Mouse (Mus musculus) intestine, embryonic 15.5 days (tissue): ENCODE data around the gene Ubr4. TPM values are rescaled to one million over a fixed set of nuclear protein-coding genes. Genes with fewer than 3 reads are reported as not detected.

Experiments used
- ATAC-seq: fragments of 200-750 bp; cut with Nextera tagmentation; 2 replicates; pipeline ENCODE4 v1.8.0; 2017; ENCODE audit warnings: moderate TSS enrichment, moderate library complexity
- H3K27ac ChIP-seq: fragments of 300-500 bp; sonication (generic); 2 replicates; pipeline ENCODE4 v1.5.1; 2015; ENCODE audit warnings: mild to moderate bottlenecking, inconsistent platforms
- H3K27me3 ChIP-seq: fragments of 300-500 bp; sonication (generic); replicated peaks from 2 replicates; pipeline ENCODE4 v1.6.1; 2015; ENCODE audit warnings: inconsistent platforms
- H3K36me3 ChIP-seq: fragments of 300-500 bp; sonication (generic); 2 replicates; pipeline ENCODE4 v1.6.1; 2015; ENCODE audit warnings: inconsistent platforms
- H3K4me1 ChIP-seq: fragments of 300-500 bp; sonication (generic); replicated peaks from 2 replicates; pipeline ENCODE4 v1.6.1; 2015; ENCODE audit warnings: inconsistent platforms
- H3K4me2 ChIP-seq: fragments of 300-500 bp; sonication (generic); replicated peaks from 2 replicates; pipeline ENCODE4 v1.6.1; 2015; ENCODE audit warnings: mild to moderate bottlenecking, inconsistent platforms
- H3K4me3 ChIP-seq: fragments of 300-500 bp; sonication (generic); replicated peaks from 2 replicates; pipeline ENCODE4 v1.5.1; 2015; ENCODE audit warnings: inconsistent platforms
- H3K9ac ChIP-seq: fragments of 300-500 bp; sonication (generic); 2 replicates; pipeline ENCODE4 v1.6.1; 2015; ENCODE audit warnings: inconsistent platforms
- H3K9me3 ChIP-seq: fragments of 300-500 bp; sonication (generic); 2 replicates; pipeline ENCODE4 v1.6.1; 2016; ENCODE audit warnings: inconsistent platforms
- WGBS: fragments of 180-500 bp; shearing (Covaris S2); methylation state at CpG from one replicate; pipeline ENCODE4 v1.1.7; 2015; 5-methylcytosine and 5-hydroxymethylcytosine counted together
- polyA plus RNA-seq: library from polyadenylated mRNA; unstranded; fragments of >200 nt; fragmentation: Nextera tagmentation; extraction: Ambion mirVana; gene quantifications from 2 replicates; pipeline ENCODE4 v1.2.1, GENCODE M21; 2015

Gene Ubr4
- polyA plus RNA-seq, 1 experiment from 2014 or later = 52.7 TPM

DNA sequence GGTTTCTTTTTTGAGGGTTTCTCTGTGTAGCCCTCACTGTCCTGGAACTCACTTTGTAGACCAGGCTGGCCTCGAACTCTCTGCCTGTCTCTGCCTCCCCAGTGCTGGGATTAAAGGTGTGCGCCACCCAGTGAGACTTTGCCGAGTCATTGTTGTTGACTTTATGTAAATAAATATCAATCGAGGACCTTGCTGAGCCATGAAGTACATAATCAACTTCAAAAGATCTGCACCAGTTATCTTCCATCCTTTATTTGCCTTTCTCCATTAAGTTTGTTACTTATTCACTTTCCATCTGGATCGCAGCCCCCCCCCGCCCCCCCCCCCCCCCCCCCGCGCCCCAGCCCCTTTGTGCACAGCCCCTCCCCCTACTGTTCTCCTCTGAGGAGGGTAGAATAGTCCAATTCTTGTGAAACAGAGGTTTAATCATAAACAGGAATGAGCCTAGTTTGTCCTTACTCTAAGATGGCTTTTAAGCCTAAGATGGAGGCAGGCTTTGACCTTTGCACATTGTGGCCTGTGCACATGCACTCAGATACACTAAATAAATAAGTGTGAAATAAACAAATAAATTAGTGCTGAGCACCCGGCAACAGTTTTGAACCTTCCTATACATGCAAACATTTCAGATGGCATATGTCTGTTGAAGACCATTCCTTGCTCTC is 17.6 kb upstream of the Ubr4 start:
- no peaks in the 10 kb centered on the region for H3K9me3 ChIP-seq
- no peak overlapping the region for H3K9ac ChIP-seq
- ATAC-seq = peak; percentile 20; the same call in 1 of the 2 replicates
- H3K36me3 ChIP-seq = no peaks in the 10 kb centered on the region
- WGBS = 45% methylated on average over 7 of the region's 9 CpGs
- H3K4me3 ChIP-seq = no peak overlapping the region
- H3K4me1 ChIP-seq = 0 out of 2 replicates have a peak, but pooled peaks cover 7% of the 10 kb centered on the region
- H3K27ac ChIP-seq = no peak overlapping the region
- peaks cover 5% of the 10 kb centered on the region for H3K27me3 ChIP-seq
- no peak overlapping the region for H3K4me2 ChIP-seq

DNA sequence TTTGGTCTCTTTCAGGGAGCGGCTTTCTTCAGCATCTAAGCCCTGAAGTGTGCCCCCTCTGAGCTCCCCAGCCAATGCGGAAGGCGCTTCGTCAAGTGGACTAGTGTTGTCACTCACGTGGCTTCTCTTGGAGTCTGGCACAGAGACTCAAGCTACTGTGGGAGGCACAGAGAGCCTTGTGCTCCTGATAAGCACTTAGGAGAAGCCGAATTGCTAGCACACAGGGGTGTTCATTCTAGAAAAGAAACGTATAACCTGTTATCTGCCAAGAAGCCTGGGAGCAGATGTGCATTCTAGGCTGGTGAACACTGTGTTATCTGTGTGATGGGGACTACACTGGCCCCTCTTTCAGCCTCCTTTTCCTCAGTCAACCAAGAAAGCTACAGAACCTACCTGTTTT is 16.9 kb upstream of the Ubr4 start:
- no peaks in the 10 kb centered on the region for H3K36me3 ChIP-seq
- 0 out of 2 replicates have a peak, but pooled peaks cover 7% of the 10 kb centered on the region for H3K4me1 ChIP-seq
- 48% methylated on average over 7 of the region's 7 CpGs for WGBS
- peak; percentile 49 for ATAC-seq
- H3K9ac ChIP-seq = no peak overlapping the region
- H3K4me3 ChIP-seq = no peak overlapping the region
- H3K4me2 ChIP-seq = no peak overlapping the region
- peaks cover 5% of the 10 kb centered on the region for H3K27me3 ChIP-seq
- no peaks in the 10 kb centered on the region for H3K9me3 ChIP-seq
- no peak overlapping the region for H3K27ac ChIP-seq

DNA sequence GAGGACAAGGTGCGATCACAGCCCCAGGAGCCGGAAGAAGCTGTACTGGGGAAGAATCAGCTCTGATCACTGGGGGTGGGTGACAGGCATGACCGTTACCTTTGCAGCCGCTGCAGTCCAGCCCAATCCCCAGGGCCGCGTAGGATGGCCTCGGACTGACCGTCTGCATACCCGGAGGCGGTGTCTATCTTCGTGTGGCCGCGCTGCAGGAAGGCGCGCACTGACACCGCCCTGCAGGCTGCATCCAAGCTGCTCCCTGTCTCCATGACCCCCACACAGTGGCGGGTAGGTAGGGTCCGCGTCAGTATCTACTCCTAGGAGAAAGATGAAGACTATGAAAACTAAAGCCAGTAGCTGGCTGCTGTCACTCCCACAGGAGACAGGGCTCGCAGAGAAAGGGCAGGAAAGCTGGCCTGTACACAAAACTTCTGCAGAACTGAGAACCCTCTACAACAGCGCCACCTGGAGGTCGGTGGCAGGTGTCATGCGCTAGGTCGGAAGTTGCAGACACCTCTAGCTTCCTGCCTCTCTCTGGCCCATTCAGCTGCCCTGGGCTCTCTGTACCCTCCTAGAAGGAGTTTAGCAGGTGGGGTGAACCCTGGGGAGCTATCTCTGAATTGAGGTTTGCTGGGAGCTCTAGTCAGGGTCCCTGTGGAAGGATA is 15.5 kb upstream of the Ubr4 start:
- ATAC-seq = peak; percentile 71
- peak overlapping the region; percentile 28 for H3K4me3 ChIP-seq
- no peak overlapping the region for H3K27ac ChIP-seq
- peak overlapping the region; percentile 63 for H3K4me2 ChIP-seq
- no peaks in the 10 kb centered on the region for H3K9me3 ChIP-seq
- 19% methylated on average over 24 of the region's 24 CpGs for WGBS
- H3K27me3 ChIP-seq = peaks cover 5% of the 10 kb centered on the region
- H3K9ac ChIP-seq = peak overlapping the region; percentile 44
- 0 out of 2 replicates have a peak, but pooled peaks cover 7% of the 10 kb centered on the region for H3K4me1 ChIP-seq
- no peaks in the 10 kb centered on the region for H3K36me3 ChIP-seq

DNA sequence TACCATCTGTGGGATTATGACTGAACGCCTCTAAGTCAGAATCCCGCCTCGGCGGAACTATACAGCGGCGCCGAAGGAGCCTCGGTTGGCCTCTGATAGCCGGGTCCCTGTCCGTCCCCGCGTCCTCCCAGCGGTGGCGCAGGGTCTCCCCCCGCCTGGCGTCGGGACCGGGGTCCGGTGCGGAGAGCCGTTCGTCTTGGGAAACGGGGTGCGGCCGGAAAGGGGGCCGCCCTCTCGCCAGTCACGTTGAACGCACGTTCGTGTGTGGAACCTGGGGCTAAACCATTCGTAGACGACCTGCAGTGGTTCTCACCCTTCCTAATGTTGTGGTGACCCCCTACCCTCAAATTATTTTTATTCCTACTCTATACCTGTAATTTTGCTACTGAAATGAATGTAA is 14.3 kb upstream of the Ubr4 start:
- ATAC-seq = no peak
- WGBS = 53% methylated on average over 33 of the region's 33 CpGs
- H3K9ac ChIP-seq = no peak overlapping the region
- H3K36me3 ChIP-seq = no peaks in the 10 kb centered on the region
- no peak overlapping the region for H3K4me2 ChIP-seq
- H3K4me1 ChIP-seq = 0 out of 2 replicates have a peak, but pooled peaks cover 7% of the 10 kb centered on the region
- H3K4me3 ChIP-seq = no peak overlapping the region
- peaks cover 5% of the 10 kb centered on the region for H3K27me3 ChIP-seq
- no peak overlapping the region for H3K27ac ChIP-seq
- H3K9me3 ChIP-seq = no peaks in the 10 kb centered on the region

DNA sequence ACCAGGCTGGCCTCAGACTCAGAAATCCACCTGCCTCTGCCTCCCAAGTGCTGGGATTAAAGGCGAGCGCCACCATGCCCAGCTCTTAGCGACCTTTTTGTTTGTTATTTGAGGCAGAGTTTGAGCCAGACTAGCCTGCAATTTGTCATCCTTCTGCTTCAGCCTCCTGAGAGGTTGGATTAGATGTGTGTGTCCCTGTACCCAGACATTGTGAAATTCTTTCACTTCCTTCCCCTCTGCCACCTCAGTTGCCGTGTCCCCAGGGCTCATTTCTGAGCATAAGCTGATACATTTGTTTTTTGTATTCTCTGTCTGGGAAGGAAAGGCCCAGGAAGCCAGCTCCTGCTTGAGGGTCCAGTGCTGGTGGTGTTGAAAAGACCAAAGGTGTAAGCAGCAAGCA is 11.6 kb upstream of the Ubr4 start:
- Histone ChIP-seq H3K9ac (no peak overlapping the region), H3K4me3 (no peak overlapping the region), H3K36me3 (0 out of 2 replicates have a peak, but pooled peaks cover 3% of the 10 kb centered on the region), H3K4me2 (no peak overlapping the region), H3K4me1 (0 out of 2 replicates have a peak, but pooled peaks cover 3% of the 10 kb centered on the region), H3K27me3 (peaks cover 5% of the 10 kb centered on the region), H3K9me3 (no peaks in the 10 kb centered on the region), H3K27ac (no peak overlapping the region)
- no peak for ATAC-seq
- 75% methylated on average over 4 of the region's 4 CpGs for WGBS

DNA sequence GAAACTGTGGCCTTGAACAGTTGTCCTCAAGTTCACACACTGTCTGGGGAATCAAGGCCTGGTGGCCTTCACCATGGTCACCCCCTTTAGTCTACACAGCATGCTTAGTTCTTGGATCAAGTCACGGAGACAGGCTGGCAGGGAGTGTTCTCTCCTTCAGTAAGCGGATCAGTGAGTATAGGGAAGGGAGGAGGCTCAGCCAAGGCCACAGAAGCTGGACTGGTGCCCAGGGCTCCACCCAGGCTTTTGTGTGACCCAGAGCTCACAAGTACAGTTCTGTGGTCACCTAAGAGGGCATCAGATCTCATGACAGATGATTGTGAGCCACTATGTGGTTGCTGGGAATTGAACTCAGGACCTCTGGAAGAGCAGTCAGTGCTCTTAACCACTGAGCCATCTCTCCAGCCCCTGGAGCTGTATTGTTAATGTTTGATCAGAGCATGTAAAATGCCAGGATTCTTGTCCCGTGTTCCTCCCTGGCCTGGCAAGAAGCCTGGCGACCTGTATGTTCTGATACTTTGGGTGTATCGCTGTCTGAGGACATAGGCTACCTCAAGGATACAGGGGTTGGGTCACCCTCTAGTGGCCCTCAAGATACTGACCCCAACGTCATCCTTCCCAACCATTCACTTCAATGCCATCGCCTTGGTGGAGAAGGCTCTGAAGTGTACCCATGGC is 10.7 kb upstream of the Ubr4 start:
- Histone ChIP-seq H3K4me1 (0 out of 2 replicates have a peak, but pooled peaks cover 3% of the 10 kb centered on the region), H3K36me3 (peaks cover 10% of the 10 kb centered on the region), H3K27ac (no peak overlapping the region), H3K4me2 (no peak overlapping the region), H3K4me3 (no peak overlapping the region), H3K27me3 (peaks cover 5% of the 10 kb centered on the region), H3K9me3 (no peaks in the 10 kb centered on the region), H3K9ac (no peak overlapping the region)
- ATAC-seq = no peak
- 72% methylated on average over 7 of the region's 7 CpGs for WGBS

DNA sequence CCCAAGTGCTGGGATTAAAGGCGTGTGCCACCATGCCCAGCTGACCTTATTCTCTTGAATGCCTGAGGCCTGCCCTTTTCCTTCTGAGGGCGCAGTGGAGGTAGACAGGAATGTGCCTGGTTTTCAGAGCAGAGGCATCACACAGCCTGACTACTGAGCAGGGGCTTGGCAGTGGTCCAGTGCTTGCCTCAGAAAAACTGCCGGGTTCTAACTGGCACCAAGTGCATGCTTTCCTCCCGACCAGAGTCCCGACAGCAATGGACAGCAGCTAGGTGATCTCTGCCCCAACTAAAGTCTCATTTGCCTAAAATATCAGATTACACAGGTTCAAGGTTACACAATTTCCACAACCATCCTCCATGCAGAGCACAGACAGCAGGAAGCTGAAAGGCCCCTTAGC is 8.7 kb upstream of the Ubr4 start:
- WGBS = 54% methylated on average over 5 of the region's 5 CpGs
- ATAC-seq = no peak
- no peak overlapping the region for H3K4me3 ChIP-seq
- no peak overlapping the region for H3K4me2 ChIP-seq
- peaks cover 26% of the 10 kb centered on the region for H3K36me3 ChIP-seq
- H3K9me3 ChIP-seq = no peaks in the 10 kb centered on the region
- H3K27me3 ChIP-seq = no peaks in the 10 kb centered on the region
- H3K4me1 ChIP-seq = no peaks in the 10 kb centered on the region
- H3K27ac ChIP-seq = no peak overlapping the region
- no peak overlapping the region for H3K9ac ChIP-seq

DNA sequence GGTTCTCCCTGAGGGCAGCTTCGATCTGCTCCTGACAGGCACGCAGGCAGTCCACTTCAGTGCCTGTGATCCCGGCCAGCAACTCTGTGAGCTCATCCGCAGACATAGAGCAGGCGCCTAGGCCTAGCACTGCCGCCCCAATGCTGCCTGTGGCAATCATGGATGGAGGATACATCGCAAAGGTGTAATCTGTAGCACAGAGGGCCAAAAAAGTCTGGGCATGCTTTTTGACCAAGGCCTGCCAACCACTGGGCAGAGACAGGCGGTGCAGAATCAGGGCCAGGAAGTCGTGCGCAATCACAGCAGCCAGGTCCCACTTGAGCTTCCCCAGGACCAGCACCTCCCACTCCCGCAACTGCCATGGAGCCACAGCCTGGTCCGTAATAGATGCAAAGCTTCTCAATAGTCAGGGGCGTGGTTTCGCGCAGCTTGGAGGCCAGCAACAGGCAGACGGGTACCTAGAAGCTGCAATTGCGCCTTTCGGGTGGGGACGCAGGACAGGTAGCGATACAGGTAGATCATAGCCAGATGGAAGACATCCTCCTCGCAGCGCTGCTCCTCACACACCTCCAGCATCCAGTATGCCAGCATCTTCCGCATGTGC is 6.9 kb upstream of the Ubr4 start:
- no peak overlapping the region for H3K4me3 ChIP-seq
- H3K27ac ChIP-seq = no peak overlapping the region
- peaks cover 30% of the 10 kb centered on the region for H3K36me3 ChIP-seq
- no peak overlapping the region for H3K4me2 ChIP-seq
- no peak for ATAC-seq
- H3K27me3 ChIP-seq = no peaks in the 10 kb centered on the region
- 82% methylated on average over 23 of the region's 23 CpGs for WGBS
- no peaks in the 10 kb centered on the region; the same call in 1 of the 2 replicates for H3K4me1 ChIP-seq
- no peak overlapping the region for H3K9ac ChIP-seq
- no peaks in the 10 kb centered on the region for H3K9me3 ChIP-seq

DNA sequence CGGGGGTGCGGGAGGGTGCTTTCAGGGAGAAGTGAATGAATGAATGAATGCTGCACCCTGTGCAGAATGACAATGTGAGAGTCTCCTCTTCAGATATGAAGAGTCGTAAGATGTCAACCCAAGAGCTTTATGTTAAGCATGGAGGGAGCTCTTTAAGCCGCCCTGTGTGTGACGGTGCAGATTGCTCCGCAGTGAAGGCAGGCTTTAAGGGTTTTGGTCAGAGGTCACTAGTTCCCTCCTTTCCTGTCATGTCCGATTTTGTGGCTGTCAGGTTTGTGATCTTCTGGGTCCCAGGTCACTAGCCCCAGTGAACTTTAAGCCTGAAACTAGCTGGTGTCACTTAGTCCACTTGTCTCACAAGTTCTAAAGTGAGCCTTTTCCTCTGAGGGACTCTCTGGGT is 423 bp downstream of the Ubr4 start:
- H3K9me3 ChIP-seq = no peaks in the 10 kb centered on the region
- peak overlapping the region; percentile 83 for H3K4me3 ChIP-seq
- H3K27ac ChIP-seq = no peak overlapping the region; the same call in 1 of the 2 replicates
- peak overlapping the region; percentile 86 for H3K9ac ChIP-seq
- H3K36me3 ChIP-seq = peaks cover 23% of the 10 kb centered on the region
- H3K27me3 ChIP-seq = no peaks in the 10 kb centered on the region
- 2% methylated on average over 7 of the region's 7 CpGs for WGBS
- H3K4me2 ChIP-seq = peak overlapping the region; percentile 83
- H3K4me1 ChIP-seq = peaks cover 15% of the 10 kb centered on the region
- peak; percentile 47; the same call in 1 of the 2 replicates for ATAC-seq

DNA sequence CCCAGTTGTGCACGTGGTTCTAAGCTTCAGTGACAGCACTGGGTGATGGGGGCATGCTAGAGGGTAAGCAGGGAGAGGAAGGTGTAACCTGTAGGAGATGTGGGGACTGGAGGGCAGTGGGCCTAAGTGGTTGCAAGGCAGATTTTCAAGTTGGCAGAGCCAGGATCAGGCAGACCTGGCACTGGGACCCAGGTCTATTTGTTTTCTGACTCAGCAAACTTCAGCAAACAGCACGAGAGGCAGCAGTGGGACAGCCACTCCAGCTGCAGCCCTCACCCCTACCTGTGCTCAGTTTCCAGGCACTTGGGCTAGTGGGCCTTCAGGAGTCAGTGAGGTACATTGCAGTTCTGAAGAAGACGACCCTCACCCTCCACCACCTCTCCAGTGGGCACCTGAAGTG is 4.8 kb downstream of the Ubr4 start:
- no peak for ATAC-seq
- Histone ChIP-seq H3K4me2 (no peak overlapping the region), H3K9me3 (no peaks in the 10 kb centered on the region), H3K4me3 (no peak overlapping the region), H3K9ac (no peak overlapping the region), H3K27ac (no peak overlapping the region), H3K27me3 (no peaks in the 10 kb centered on the region), H3K4me1 (peaks cover 4% of the 10 kb centered on the region), H3K36me3 (peaks cover 30% of the 10 kb centered on the region)
- 78% methylated on average over 3 of the region's 3 CpGs for WGBS

DNA sequence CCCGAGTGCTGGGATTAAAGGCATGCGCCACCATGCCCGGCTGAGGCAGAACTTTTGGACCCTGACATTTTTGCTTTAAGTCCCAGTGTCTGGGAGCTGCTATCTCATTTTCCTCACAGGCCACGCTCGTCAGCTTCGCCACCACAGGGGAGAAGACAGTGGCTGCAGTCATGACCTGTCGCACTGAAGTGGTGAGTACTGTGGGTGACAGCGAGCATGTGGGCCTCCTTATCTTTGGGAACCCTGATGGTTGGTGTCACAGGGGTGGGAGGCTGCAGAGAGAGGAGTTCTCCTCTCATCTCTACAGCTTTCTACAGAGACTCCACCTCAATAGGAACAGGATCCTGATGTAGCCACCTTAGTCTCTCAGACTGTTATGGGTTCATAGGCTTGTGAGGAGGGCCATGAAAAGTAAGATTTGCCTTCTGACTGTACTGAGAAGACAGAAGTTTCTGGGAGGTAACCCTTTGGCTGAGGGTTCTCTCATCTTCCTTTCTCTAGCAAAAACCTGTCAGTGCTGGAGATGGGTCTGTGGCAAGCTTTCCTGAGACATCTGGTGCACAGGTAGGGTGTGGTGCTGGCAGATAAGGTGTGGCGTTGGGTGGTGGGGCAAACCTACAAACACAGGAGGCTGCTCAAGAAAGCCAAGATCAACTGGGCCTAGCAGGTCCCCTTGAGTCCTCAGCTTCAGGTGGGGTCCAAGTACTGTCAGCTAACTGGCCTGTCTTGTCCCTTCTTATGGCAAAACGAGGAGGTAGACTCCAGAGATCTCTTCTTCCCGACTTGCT is 8.5 kb downstream of the Ubr4 start:
- H3K4me3 ChIP-seq = no peak overlapping the region
- ATAC-seq = no peak
- peaks cover 55% of the 10 kb centered on the region for H3K36me3 ChIP-seq
- no peaks in the 10 kb centered on the region for H3K4me1 ChIP-seq
- H3K4me2 ChIP-seq = no peak overlapping the region
- no peaks in the 10 kb centered on the region for H3K27me3 ChIP-seq
- no peak overlapping the region for H3K9ac ChIP-seq
- WGBS = 93% methylated on average over 11 of the region's 11 CpGs
- H3K27ac ChIP-seq = no peak overlapping the region
- no peaks in the 10 kb centered on the region for H3K9me3 ChIP-seq
